Mouse (Mus musculus): ENCODE results near the gene Ankmy2. TPM values are rescaled to one million over a fixed set of nuclear protein-coding genes. Genes with fewer than 3 reads are reported as not detected.
"Not testable (repeated sequence)": the region's sequence is repeated elsewhere in the genome, so short reads cannot be mapped to it uniquely, and the experiment has no call there.

Ankmy2 gene
- total RNA-seq, 2 experiments from 2014 or later = 50.3 to 54.1 TPM

DNA sequence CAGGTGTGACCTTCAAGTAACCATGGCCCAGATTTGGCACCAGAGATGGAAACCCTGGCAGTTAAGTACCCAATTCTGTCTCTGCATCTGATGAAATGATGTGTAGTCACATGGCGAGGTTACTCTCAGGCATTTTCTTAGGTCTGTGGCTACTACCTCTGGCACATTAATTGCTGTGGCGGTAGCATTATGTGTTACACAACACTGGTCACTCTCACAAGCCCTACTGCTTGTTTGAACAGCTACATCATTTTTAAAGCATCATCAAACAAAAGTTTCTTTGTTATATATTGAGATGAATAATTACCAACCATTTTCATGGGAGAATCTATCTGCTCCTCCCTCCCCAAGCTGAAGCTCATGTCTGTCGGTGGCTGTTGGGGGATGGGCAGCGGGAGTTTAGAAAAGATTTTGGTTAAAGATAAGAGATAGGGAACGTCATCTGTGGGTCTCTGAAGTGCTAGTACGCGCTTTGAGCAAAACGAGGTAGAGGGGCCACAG lies 1.7 kb upstream of the Ankmy2 start:
- intact Hi-C loops (cut with DNase I) = loop anchor here (5.0 kb wide), 3 partner anchors 43 to 258 kb away; partner anchors contain the start of gene Tspan13
- DNase-seq (ENCODE audit: low spot score in 2 of 2) = peak; percentile 12 to 26

DNA sequence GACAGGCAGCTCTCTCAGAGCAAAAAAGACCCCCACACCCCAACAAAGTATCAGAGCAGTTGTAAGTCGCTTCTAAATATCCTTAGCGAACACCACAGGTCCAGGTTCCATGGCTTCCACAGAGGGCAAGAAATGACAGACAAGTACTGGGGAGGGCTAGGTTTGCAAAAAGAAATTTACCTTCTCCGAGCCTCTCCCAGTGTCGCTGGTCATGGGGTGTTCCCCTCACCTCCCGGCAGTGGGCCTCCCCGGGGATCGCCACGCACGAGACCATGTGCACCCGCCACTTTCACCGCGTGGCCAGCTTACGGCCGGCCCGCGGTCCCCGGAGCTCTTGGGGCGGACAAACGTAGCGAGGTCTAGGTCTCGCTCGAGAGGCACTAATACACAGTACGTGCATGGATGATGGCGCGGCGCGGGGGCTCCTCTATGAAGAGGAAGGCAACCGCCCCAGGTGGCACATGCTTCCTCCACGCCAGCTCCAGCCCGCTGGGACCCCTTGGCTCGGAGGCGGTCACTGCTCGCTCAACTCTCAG lies 745 bp upstream of the Ankmy2 start:
- intact Hi-C loops (cut with DNase I) = loop anchor here (5.0 kb wide), 3 partner anchors 44 to 259 kb away; partner anchors contain the start of gene Tspan13
- no peak for DNase-seq (ENCODE audit: low spot score in 2 of 2)

DNA sequence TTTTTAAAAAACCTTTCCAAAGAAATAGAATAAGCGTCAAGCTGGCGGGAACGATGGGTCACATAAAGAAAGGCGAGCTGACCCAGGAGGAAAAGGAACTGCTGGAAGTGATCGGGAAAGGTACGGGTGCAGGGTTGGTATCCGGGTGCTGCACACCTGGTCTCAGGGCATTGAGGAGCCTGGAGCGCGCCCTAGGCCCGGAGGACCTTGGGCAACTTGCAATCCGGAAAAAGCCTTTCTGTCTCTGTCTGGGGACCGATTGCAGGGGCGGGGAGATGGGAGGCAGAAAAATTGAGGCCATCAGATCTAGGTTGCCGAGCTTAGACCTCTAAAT lies 357 bp downstream of the Ankmy2 start:
- intact Hi-C loops (cut with DNase I) = loop anchor here (5.0 kb wide), 3 partner anchors 45 to 260 kb away; partner anchors contain the start of gene Tspan13
- no peak for DNase-seq (ENCODE audit: low spot score in 2 of 2)

DNA sequence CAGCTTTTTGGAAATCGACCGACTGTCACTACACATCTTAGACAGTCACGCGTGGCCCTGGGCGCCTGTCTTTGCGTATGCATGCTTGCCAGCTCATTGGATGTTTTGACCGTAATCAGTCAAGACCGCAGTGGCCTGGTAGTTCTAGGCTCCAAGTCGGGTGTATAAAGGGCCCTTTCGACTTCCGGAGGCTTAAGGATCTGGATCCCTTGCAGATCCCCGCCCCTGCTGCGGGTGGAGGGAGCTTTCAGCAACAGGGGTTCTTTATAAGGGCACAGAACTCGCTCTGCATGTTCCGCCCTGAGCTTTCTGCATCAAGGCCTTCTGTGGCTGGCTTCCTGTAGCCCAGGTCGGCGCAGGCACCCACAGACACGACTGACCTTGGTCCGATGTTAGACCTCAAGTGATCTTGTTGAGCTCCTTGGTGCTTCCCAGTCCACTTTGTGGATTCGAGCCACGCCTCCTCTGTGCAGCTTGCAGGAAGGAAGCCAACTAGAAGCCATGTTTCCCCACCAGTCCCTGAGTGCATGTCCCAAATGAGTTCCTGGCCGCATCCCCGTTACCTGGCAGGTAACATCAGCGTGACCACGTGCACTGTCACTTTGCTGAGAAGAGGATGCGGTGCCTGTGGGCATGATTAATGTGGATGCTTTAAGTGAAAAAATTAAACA lies 859 bp downstream of the Ankmy2 start, which contains the start of gene Bzw2:
Bzw2 (minus strand) TSS at position 443 of the 671 bp plus-strand sequence.
- peak; percentile 63 to 66 for DNase-seq (ENCODE audit: low spot score in 2 of 2)
- intact Hi-C loops (cut with DNase I) = loop anchor here (5.0 kb wide), 3 partner anchors 45 to 260 kb away; partner anchors contain the start of gene Tspan13

DNA sequence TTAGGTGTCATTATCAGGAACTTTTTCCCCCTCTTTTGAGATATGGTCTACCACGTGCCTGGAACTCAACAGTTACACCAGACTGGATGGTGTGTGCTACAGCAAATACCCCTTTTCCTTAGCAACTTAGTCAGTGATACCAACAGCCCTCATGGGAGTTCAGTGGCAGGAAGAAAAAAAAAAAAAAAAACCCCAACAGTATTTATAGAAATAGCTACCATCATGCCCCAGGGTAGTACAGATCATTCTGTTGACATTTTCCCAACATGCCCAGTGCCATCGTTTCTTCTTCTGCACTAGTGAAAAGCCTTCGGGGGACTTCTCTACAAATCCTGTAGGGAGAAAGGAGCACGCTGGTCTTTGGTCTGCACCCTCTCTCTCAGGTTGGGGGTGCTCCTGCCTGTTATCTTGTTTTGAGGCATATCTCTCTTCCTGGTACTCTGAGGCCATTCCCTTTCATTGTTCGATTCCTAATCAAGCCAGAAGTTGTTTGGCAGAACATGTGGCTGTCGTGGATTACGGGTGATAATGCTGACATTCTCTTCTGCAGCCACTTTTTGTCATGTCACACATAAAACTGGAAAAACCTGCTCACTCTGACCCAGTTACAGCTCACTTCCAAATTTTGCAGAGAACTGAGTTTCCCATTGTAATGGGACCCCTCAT lies 7.3 kb downstream of the Ankmy2 start:
- DNase-seq (ENCODE audit: low spot score in 2 of 2) = no peak
- intact Hi-C loops (cut with DNase I) = no loop called here

DNA sequence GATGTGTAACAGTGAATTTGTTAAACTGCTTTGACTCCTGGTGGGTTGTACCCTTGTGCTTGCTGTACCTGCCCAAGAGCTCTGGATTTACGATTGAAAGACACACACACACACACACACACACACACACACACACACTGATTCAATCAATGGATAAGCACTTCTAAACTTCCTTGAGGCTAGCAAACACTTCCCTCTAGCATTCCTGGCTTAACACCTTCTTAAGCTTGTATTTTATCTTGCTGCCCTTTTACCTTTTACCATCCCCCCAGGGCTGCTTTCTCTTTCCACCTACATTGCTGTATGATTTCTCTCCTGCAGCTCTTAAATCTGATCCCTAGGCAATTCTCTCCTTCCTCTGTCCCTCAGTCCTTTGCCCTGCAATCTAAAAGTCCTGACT lies 8.4 kb downstream of the Ankmy2 start:
- intact Hi-C loops (cut with DNase I) = no loop called here
- DNase-seq (ENCODE audit: low spot score in 2 of 2) = no peak

DNA sequence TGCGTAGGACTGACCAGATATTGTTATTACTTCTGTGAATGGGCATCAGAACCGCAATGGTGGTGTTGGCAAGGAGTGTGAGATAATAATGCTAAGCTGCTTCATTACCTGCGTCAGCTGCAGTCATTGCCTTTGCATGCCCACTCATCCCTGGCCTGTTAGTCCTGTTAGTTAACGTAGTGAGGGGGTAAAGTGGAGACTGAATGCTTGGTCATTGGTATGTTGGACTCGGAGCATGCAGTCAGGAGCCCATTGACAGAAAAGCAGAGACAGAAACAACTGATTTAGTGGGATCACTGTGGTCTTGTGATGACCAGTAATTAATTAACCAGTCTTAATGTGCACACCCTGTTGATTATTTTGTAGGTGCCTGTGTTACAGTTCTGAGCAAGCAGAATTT lies 20.3 kb downstream of the Ankmy2 start:
- DNase-seq (ENCODE audit: low spot score in 2 of 2) = no peak
- intact Hi-C loops (cut with DNase I) = no loop called here

DNA sequence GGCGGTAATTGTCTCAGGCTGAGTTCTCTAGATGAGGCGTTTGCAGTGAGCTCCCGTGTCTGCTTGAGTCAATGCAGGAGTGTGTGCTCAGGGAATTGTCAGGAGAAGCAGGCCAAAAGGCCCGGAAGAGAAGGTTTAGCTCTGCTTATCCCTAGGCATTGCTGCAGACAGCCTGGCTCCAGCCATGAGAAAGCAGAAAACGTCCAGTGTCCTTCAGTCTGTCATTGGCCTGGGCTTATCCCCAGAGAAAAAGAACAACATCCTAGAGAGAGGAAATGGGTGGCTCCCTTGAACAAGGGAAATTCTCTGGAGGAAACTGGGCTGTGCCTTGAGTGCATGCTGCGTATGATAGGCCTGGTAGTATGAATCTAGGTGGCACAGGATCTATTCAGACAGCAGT lies 25.7 kb downstream of the Ankmy2 start:
- DNase-seq (ENCODE audit: low spot score in 2 of 2) = no peak
- intact Hi-C loops (cut with DNase I) = no loop called here

DNA sequence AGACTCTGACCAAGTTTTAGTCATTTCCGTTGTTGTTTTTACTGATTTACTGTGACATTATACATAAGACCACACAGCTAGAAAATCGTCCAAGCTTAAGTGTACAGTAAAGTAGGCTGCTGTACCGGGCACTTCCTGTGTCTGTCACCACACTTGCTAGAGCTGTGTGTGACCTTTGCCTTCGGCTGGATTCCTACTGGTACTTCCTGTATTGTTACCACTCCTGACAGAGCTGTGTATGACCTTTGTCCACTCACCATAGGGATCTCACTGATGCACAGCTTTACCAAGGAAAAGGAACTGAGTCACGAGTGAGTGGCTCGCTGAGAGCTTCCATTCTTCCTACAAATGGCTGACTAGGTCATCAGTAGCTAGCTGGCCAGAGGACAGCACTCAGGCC lies 30.2 kb downstream of the Ankmy2 start:
- no peak for DNase-seq (ENCODE audit: low spot score in 2 of 2)
- intact Hi-C loops (cut with DNase I) = no loop called here

DNA sequence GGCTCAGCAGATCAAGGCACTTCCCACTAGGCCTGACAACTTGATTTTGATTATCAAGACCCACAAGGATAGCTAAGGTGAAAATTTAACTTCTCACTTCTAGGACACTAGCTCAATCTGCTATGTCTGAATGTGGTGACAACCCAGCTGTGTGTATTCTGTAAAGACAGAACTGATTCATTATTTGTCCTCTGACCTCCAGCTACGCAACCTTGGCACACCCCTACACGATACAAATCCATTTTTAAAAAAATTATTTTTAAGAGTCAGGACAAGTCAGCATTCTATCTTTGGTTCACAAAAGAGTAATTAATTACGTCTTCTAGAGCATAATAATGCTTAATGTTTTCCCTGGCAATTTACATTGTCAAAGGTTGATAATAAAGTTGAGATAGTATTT lies 32.7 kb downstream of the Ankmy2 start:
- DNase-seq (ENCODE audit: low spot score in 2 of 2) = no peak
- intact Hi-C loops (cut with DNase I) = no loop called here

DNA sequence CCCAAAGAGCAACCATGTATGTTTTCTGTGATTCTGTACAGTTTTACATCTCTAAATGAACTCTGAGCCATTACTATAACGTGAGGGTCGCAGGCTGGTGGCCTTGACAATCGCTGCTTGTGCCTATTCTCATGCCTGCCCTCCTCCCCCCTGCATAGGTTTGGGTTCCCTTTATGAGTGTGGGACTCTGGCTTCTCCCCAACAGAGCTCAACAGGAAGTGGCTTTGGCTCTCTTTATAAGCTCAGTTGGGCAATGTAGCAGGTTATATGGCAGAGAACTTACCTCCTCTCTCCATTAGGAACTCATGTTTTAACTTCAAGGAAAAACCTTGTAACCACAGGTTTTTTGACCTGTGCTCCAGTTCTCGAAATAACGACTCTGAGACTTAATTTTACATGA lies 33.4 kb downstream of the Ankmy2 start:
- intact Hi-C loops (cut with DNase I) = no loop called here
- no peak for DNase-seq (ENCODE audit: low spot score in 2 of 2)

DNA sequence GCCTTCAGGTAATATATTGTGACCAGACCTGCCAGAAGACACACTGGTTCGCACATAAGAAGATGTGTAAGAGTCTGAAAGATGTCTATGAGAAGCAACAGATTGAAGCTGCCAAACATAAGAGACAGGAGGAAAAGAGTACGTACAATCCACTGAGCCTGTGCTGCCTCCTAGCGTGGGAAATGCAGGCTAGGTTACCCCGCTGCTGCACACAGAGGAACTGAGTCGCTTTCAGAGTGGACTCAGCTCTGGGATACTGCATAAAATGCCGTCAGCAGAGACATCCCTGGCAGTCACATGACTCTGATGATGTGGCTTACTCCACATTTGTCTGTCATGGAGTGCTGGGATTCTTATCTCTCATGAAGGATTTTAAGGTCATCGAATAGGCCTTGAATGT lies 38.1 kb downstream of the Ankmy2 start:
- intact Hi-C loops (cut with DNase I) = no loop called here

DNA sequence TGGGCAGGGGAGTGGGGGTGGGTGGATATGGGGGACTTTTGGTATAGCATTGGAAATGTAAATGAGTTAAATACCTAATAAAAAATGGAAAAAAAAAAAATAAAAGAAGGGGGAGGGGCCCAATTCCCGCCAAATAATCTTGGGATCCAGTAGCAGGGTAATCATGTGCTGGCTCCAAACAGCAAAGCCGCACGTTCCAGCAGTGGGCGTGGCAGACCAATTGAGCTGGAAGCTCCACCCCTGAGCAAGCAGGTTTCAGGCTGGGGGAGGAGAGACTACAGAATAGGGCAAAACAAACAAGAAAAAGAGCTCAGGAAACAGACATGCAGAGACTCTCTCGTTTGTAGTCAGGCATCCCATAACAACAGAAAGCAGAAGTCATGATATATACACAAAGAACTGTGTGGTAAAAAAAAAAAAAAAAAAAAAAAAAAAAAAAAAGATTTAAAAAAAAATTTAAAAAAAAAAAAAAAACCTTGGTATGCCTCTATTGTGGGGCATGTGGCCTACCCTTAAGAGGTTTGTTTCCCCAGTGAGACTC lies 48.7 kb downstream of the Ankmy2 start:
- DNase-seq (ENCODE audit: low spot score in 2 of 2); intact Hi-C loops (cut with DNase I): not testable (repeated sequence)

More for the DNA sequence above, 38.1 kb downstream of the Ankmy2 start:
- no peak for DNase-seq (ENCODE audit: low spot score in 2 of 2)

DNA sequence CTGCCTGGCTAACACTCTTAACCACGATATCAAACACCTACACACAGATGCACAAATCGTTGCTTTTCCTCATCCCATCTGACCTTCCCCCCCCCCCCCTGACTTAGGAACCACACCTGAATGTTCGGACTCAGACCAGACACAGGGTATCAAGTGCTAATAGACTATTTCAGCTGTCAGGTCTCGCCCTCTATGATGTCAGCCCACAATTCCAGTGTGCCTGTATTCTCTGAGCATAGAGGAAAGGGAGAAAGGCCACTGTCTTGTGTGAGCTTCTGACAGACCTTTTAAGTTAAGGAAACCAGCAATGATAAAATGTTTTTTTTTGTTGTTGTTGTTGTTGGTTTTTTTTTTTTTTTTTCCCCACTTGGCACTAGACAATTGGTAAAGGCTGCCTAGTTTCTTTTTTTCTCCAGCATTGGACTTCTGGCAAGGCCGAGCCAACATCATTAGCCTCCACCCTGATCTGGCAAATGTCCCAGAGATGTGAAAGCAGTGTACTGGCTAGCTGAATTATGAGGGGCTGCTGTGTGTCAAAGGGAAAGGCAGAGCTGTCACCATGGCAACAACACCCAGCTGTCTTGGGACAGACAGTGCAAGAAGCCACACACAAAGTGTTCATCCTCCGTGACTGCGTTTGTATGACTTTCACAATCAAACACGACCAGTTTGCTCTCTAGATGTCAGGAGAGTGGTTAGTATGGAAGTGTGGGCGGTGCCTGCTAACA lies 50.3 kb downstream of the Ankmy2 start:
- peak; percentile 37 to 39 for DNase-seq (ENCODE audit: low spot score in 2 of 2)
- intact Hi-C loops (cut with DNase I) = no loop called here

DNA sequence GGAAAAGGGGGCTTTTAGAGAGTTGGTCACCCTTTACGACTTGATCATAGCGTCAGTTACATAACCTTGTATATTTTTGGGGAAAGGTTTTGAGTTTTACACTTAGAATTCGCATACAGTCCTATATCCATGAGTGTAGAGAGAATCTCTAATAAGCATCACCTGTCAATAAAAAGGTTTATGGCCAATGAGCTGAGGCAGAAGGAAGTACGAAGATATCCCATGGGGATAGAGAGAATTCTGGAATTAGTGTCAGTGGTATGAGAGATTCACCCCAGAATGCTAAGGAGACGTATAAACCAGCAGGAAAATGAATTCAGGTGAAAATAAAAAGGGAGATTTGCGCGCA lies 50.9 kb downstream of the Ankmy2 start:
- no peak for DNase-seq (ENCODE audit: low spot score in 2 of 2)
- intact Hi-C loops (cut with DNase I) = no loop called here

DNA sequence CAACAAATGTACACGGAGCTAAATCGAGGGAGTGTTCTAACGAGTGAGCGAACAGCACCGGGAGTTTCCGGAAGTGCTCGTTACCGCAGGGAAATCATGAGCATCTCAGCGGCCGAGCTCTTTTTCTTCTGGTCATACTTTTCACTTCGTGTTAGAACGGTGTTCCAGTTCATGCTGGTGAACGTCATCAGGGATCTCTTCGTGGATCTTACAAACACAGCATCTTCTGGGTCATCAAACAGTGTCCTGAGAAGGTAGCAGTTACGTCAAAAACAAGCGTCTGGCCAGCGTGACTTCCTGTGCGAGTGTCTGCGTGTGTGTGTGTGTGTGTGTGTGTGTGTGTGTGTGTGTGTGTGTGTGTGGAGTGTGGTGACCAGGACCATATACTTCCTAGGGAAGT lies 51.5 kb downstream of the Ankmy2 start:
- DNase-seq (ENCODE audit: low spot score in 2 of 2) = peak; percentile 23 to 31
- intact Hi-C loops (cut with DNase I) = no loop called here

DNA sequence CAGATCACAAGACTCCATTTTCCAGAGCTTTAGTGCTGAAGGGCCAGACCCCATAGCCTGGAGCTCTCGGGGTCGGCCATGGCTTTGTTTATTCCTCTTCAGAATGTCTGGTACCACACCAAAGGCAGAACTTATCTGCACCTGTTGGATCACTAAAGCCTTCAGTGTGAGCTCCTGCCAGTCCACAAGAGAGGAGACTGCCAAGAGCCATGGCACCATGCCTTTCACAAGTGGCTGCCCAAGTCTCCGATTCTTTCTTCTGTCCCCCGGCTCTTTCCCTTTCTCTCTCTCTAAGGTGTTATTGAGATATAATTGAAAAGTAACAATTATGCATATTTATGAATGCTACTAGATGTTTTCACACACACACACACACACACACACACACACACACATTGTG lies 53.2 kb downstream of the Ankmy2 start:
- no peak for DNase-seq (ENCODE audit: low spot score in 2 of 2)
- intact Hi-C loops (cut with DNase I) = loop anchor here (10.0 kb wide), 2 partner anchors 315 to 495 kb away; no protein-coding TSS in a partner anchor

DNA sequence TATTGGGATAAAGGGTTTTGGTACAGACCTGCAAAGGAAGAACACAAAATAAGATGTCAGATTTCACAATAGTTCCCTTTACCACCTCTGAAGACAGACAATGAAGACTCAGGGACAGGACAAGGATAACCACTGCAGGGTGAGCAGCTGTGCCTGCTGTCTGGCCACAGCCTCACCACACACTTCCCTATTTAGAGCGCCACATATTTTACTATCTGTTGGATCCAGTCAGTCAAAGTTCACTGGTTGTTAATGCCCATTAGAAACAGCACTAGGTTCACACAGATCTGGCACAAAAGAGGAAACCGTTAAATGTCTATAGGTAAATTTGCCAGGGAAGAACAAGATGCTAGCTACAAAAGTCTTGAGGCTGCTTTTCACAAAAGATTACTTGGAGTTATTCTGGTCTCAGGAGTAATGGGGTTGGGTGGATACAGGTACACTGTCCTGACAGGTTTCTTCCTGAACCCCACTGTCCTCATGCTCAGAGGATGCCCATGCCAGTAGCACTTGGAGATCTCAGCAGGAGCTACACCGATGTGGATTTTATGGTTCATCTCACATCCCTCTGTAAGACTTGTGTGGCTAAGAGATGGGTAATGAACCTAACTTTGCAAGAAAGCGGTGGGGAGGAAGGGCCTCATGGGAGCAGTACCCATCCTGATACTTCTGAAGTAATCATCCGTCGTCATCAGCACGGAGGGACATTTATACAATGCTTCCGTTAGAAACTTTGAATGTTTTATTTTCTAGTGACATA lies 57.7 kb downstream of the Ankmy2 start:
- no peak for DNase-seq (ENCODE audit: low spot score in 2 of 2)

DNA sequence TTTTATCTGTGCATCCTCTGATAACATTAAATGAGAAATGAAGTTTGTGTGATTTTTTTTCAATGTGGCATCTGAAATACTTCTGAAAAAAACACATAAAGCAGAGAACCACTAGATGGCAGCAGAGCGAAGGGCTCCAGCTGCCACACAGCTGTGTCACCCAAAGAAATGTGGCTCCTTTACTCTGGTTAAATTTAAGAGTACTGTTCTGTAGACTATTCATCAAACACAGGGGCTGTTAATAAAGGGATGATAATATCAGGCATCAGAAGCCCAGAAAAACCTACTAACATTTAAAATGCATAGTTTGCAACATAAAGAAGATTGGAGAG lies 58.2 kb downstream of the Ankmy2 start:
- no peak for DNase-seq (ENCODE audit: low spot score in 2 of 2)
- intact Hi-C loops (cut with DNase I) = loop anchor here (1.0 to 10.0 kb wide), 3 partner anchors 320 to 490 kb away; no protein-coding TSS in a partner anchor

More for the DNA sequence above, 57.7 kb downstream of the Ankmy2 start:
- intact Hi-C loops (cut with DNase I) = loop anchor here (1.0 to 10.0 kb wide), 3 partner anchors 320 to 490 kb away; no protein-coding TSS in a partner anchor

Data from left cerebral cortex, postnatal 36 days (tissue).